Mouse (Mus musculus): Measurements from ENCODE around the gene Syde2. TPM values are rescaled to one million over a fixed set of nuclear protein-coding genes. Genes with fewer than 3 reads are reported as not detected.

Gene Syde2
- polyA plus RNA-seq, 1 experiment from 2014 or later: 1.8 TPM

GRCm38 (mm10) chr3:145971501-145971900 is 16.2 kb upstream of the Syde2 start:
- no peak overlapping the region for H3K9ac ChIP-seq
- H3K27me3 ChIP-seq: no peaks in the 10 kb centered on the region
- WGBS: 46% methylated on average over 10 of the region's 10 CpGs
- peaks cover 19% of the 10 kb centered on the region; the same call in 1 of the 2 replicates for H3K4me1 ChIP-seq
- H3K9me3 ChIP-seq: no peaks in the 10 kb centered on the region
- no peak overlapping the region for H3K4me2 ChIP-seq
- ATAC-seq (ENCODE audit: borderline replicate concordance, extremely low read depth, low FRiP score, low TSS enrichment): no peak
- no peak overlapping the region for H3K27ac ChIP-seq
- H3K4me3 ChIP-seq: no peak overlapping the region
- no peaks in the 10 kb centered on the region for H3K36me3 ChIP-seq

GRCm38 (mm10) chr3:145974986-145975385 is 12.7 kb upstream of the Syde2 start:
- ATAC-seq (ENCODE audit: borderline replicate concordance, extremely low read depth, low FRiP score, low TSS enrichment): no peak
- H3K27ac ChIP-seq: no peak overlapping the region
- H3K4me2 ChIP-seq: no peak overlapping the region
- no peak overlapping the region for H3K9ac ChIP-seq
- H3K27me3 ChIP-seq: no peaks in the 10 kb centered on the region
- H3K4me1 ChIP-seq: 0 out of 2 replicates have a peak, but pooled peaks cover 10% of the 10 kb centered on the region
- no peaks in the 10 kb centered on the region for H3K36me3 ChIP-seq
- WGBS: 77% methylated on average over 7 of the region's 7 CpGs
- H3K9me3 ChIP-seq: no peaks in the 10 kb centered on the region
- H3K4me3 ChIP-seq: no peak overlapping the region

- Histone ChIP-seq H3K9ac (no peak overlapping the region), H3K4me3 (no peak overlapping the region), H3K4me2 (no peak overlapping the region), H3K27me3 (no peaks in the 10 kb centered on the region), H3K9me3 (no peaks in the 10 kb centered on the region), H3K36me3 (no peaks in the 10 kb centered on the region), H3K27ac (peak overlapping the region; percentile 56), H3K4me1 (peaks cover 31% of the 10 kb centered on the region)
- 44% methylated on average over 7 of the region's 7 CpGs for WGBS
- no peak for ATAC-seq (ENCODE audit: borderline replicate concordance, extremely low read depth, low FRiP score, low TSS enrichment)
These were observed 2.2 kb upstream of the Syde2 start for GRCm38 (mm10) chr3:145985333-145985925.

GRCm38 (mm10) chr3:145986317-145987001 is 1.2 kb upstream of the Syde2 start:
- no peak overlapping the region for H3K9ac ChIP-seq

GRCm38 (mm10) chr3:145987970-145988683 is 457 bp downstream of the Syde2 start:
- under 1% methylated on average over 101 of the region's 101 CpGs for WGBS
- peak; percentile 84 for ATAC-seq (ENCODE audit: borderline replicate concordance, extremely low read depth, low FRiP score, low TSS enrichment)

More at GRCm38 (mm10) chr3:145986317-145987001, 1.2 kb upstream of the Syde2 start:
- H3K4me3 ChIP-seq: no peak overlapping the region
- H3K27ac ChIP-seq: peak overlapping the region; percentile 52; the same call in 1 of the 2 replicates
- no peaks in the 10 kb centered on the region for H3K27me3 ChIP-seq
- H3K9me3 ChIP-seq: no peaks in the 10 kb centered on the region
- H3K4me2 ChIP-seq: peak overlapping the region; percentile 82; the same call in 1 of the 2 replicates
- no peak for ATAC-seq (ENCODE audit: borderline replicate concordance, extremely low read depth, low FRiP score, low TSS enrichment)
- peaks cover 35% of the 10 kb centered on the region for H3K4me1 ChIP-seq
- H3K36me3 ChIP-seq: no peaks in the 10 kb centered on the region
- WGBS: 38% methylated on average over 6 of the region's 6 CpGs

GRCm38 (mm10) chr3:145988684-145989575 is 1.3 kb downstream of the Syde2 start:
- WGBS: under 1% methylated on average over 45 of the region's 45 CpGs
- Histone ChIP-seq H3K36me3 (no peaks in the 10 kb centered on the region), H3K27ac (peak overlapping the region; percentile 98), H3K4me2 (peak overlapping the region; percentile 82), H3K27me3 (no peaks in the 10 kb centered on the region), H3K9me3 (no peaks in the 10 kb centered on the region), H3K4me3 (peak overlapping the region; percentile 62), H3K9ac (peak overlapping the region; percentile 79), H3K4me1 (peaks cover 51% of the 10 kb centered on the region)
- no peak for ATAC-seq (ENCODE audit: borderline replicate concordance, extremely low read depth, low FRiP score, low TSS enrichment)

More at GRCm38 (mm10) chr3:145987970-145988683, 457 bp downstream of the Syde2 start:
- Histone ChIP-seq H3K27me3 (no peaks in the 10 kb centered on the region), H3K4me3 (peak overlapping the region; percentile 62), H3K9me3 (no peaks in the 10 kb centered on the region), H3K9ac (peak overlapping the region; percentile 79), H3K36me3 (no peaks in the 10 kb centered on the region), H3K4me2 (peak overlapping the region; percentile 82), H3K27ac (peak overlapping the region; percentile 98), H3K4me1 (peaks cover 47% of the 10 kb centered on the region)

GRCm38 (mm10) chr3:145989576-145990081 is 2.0 kb downstream of the Syde2 start:
- peak overlapping the region; percentile 79 for H3K9ac ChIP-seq
- no peaks in the 10 kb centered on the region for H3K27me3 ChIP-seq
- H3K27ac ChIP-seq: peak overlapping the region; percentile 98; the same call in 1 of the 2 replicates
- 12% methylated on average over 11 of the region's 11 CpGs for WGBS
- no peak for ATAC-seq (ENCODE audit: borderline replicate concordance, extremely low read depth, low FRiP score, low TSS enrichment)
- H3K9me3 ChIP-seq: no peaks in the 10 kb centered on the region
- H3K4me1 ChIP-seq: peaks cover 45% of the 10 kb centered on the region
- peak overlapping the region; percentile 82 for H3K4me2 ChIP-seq
- peak overlapping the region; percentile 62 for H3K4me3 ChIP-seq
- H3K36me3 ChIP-seq: no peaks in the 10 kb centered on the region

GRCm38 (mm10) chr3:145991130-145991529 is 3.5 kb downstream of the Syde2 start:
- Histone ChIP-seq H3K4me1 (peaks cover 34% of the 10 kb centered on the region), H3K9me3 (no peaks in the 10 kb centered on the region), H3K4me2 (peak overlapping the region; percentile 20), H3K27me3 (no peaks in the 10 kb centered on the region), H3K27ac (no peak overlapping the region), H3K4me3 (0 out of 2 replicates have a peak overlapping the region, but pooled peaks have one; percentile 1), H3K9ac (no peak overlapping the region), H3K36me3 (no peaks in the 10 kb centered on the region)
- no peak for ATAC-seq (ENCODE audit: borderline replicate concordance, extremely low read depth, low FRiP score, low TSS enrichment)
- WGBS: 73% methylated on average over 13 of the region's 13 CpGs

GRCm38 (mm10) chr3:145991976-145992730 is 4.5 kb downstream of the Syde2 start:
- ATAC-seq (ENCODE audit: borderline replicate concordance, extremely low read depth, low FRiP score, low TSS enrichment): no peak
- no peak overlapping the region for H3K9ac ChIP-seq
- no peak overlapping the region for H3K4me3 ChIP-seq
- no peaks in the 10 kb centered on the region for H3K36me3 ChIP-seq
- no peaks in the 10 kb centered on the region for H3K9me3 ChIP-seq
- peaks cover 28% of the 10 kb centered on the region for H3K4me1 ChIP-seq
- peak overlapping the region; percentile 11; the same call in 1 of the 2 replicates for H3K27ac ChIP-seq
- H3K4me2 ChIP-seq: peak overlapping the region; percentile 2
- 77% methylated on average over 10 of the region's 10 CpGs for WGBS
- no peaks in the 10 kb centered on the region for H3K27me3 ChIP-seq

- no peaks in the 10 kb centered on the region for H3K9me3 ChIP-seq
- H3K4me2 ChIP-seq: peak overlapping the region; percentile 2; the same call in 1 of the 2 replicates
- no peak overlapping the region for H3K9ac ChIP-seq
- no peak overlapping the region for H3K4me3 ChIP-seq
- no peak for ATAC-seq (ENCODE audit: borderline replicate concordance, extremely low read depth, low FRiP score, low TSS enrichment)
- 51% methylated on average over 10 of the region's 10 CpGs for WGBS
- H3K27ac ChIP-seq: peak overlapping the region; percentile 64
- H3K36me3 ChIP-seq: no peaks in the 10 kb centered on the region
- peaks cover 28% of the 10 kb centered on the region for H3K4me1 ChIP-seq
- H3K27me3 ChIP-seq: no peaks in the 10 kb centered on the region
These were observed 5.1 kb downstream of the Syde2 start for GRCm38 (mm10) chr3:145992796-145993195.
